Mouse (Mus musculus): ENCODE measurements at regions not wholly inside any gene's neighbourhood (a gene's known extent, or its start where the extent isn't known, plus 50 kb on each side); places are given as distances from the start of the nearest gene placed in this dataset.

GRCm38 (mm10) chr10:9095163-9095562, 209.3 kb upstream of the Sash1 start:
- TF ChIP-seq CTCF (IDR thresholded peaks at IDR 0.05; ENCODE audit: low read depth, low read length), result no peak
- no peak for TF ChIP-seq POLR2A (IDR thresholded peaks at IDR 0.05; ENCODE audit: insufficient read depth, low read length)

Data from ES-Bruce4 (cell line).